Mouse (Mus musculus): Measurements from ENCODE around the gene Commd2. TPM values are rescaled to one million over a fixed set of nuclear protein-coding genes. Genes with fewer than 3 reads are reported as not detected.

Commd2 gene
- polyA plus RNA-seq, 1 experiment from 2014 or later, result 69.6 TPM

DNA sequence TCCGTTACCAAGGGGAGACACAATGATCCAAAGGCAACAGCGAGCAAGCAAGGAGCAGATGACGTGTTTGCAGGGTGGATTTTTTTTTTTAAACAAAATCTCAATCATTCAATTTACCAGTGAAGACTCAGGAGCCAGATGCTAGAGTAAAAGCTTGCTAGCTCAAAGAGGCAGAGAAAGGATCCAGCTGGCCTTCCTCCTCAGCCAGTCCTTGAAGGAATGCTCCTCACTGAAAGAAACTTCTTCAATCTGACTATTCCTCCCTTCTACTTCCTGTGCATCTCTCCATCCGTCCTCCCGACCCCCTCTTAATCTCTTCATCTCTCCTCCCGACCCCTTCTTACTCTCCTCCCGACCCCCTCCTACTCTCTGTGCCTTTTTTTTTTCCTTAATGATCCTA lies 54.9 kb downstream of the Commd2 start:
- Histone ChIP-seq H3K36me3 (ENCODE audit: control insufficient read depth, insufficient read depth, low read length) (no peaks in the 10 kb centered on the region), H3K4me2 (ENCODE audit: low read depth, low read length) (no peak overlapping the region), H3K27ac (ENCODE audit: low read length) (no peak overlapping the region)

DNA sequence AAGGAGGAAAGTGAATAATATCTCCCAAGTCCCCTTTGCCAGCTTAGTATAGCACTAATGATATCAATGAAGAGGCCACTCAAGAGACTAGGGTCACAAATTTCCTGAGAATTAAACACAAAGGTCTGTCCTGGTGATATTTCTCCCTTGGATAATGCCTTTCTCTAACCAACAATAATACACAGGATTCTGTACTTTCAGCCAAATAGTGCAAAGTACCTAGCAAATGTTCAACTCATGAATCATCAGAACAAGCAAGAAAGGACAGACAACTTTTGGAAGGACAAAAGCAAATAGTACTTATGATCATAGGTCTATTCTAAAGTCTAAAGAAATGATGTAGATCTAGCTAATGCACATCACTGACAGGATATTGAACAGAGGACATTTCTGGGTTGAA lies 56.0 kb downstream of the Commd2 start:
- no peaks in the 10 kb centered on the region for H3K27me3 ChIP-seq (replicated peaks; ENCODE audit: control insufficient read depth, insufficient read depth, low read length)
- H3K9ac ChIP-seq (ENCODE audit: low read depth, low read length), result no peak overlapping the region
- no peak overlapping the region for H3K4me2 ChIP-seq (ENCODE audit: low read depth, low read length)
- ATAC-seq, result no peak
- H3K9me3 ChIP-seq (ENCODE audit: control insufficient read depth, low read length), result no peaks in the 10 kb centered on the region
- H3K27ac ChIP-seq (ENCODE audit: low read length), result no peak overlapping the region
- H3K36me3 ChIP-seq (ENCODE audit: control insufficient read depth, insufficient read depth, low read length), result no peaks in the 10 kb centered on the region
- no peaks in the 10 kb centered on the region for H3K4me1 ChIP-seq (ENCODE audit: control insufficient read depth, insufficient read depth, low read length)
- no peak overlapping the region for H3K4me3 ChIP-seq (ENCODE audit: low read length)

More for the DNA sequence above, 54.9 kb downstream of the Commd2 start:
- Histone ChIP-seq H3K9me3 (ENCODE audit: control insufficient read depth, low read length) (no peaks in the 10 kb centered on the region), H3K4me1 (ENCODE audit: control insufficient read depth, insufficient read depth, low read length) (no peaks in the 10 kb centered on the region), H3K27me3 (replicated peaks; ENCODE audit: control insufficient read depth, insufficient read depth, low read length) (no peaks in the 10 kb centered on the region), H3K4me3 (ENCODE audit: low read length) (no peak overlapping the region), H3K9ac (ENCODE audit: low read depth, low read length) (no peak overlapping the region)
- ATAC-seq, result no peak
- 42% methylated on average over 7 of the region's 7 CpGs for WGBS

Small RNA genes within 50 kb of the gene (microRNA-seq; reads per million reads assigned to microRNA genes)
- not detected for gene Mir6377

Other genes with a start within 250 kb of the Commd2 start
- gene Tm4sf4, start 226.4 kb downstream of the Commd2 start, polyA plus RNA-seq (2015; fragmentation: Nextera tagmentation; extraction: Ambion mirVana), result 43.9 and 44.7 TPM in 2 replicates
- gene Wwtr1, start 75.8 kb downstream of the Commd2 start, polyA plus RNA-seq (2015; fragmentation: Nextera tagmentation; extraction: Ambion mirVana), result 13.1 and 13.5 TPM in 2 replicates
- not detected in 2 replicates for gene Ankub1, start 41.1 kb upstream of the Commd2 start, polyA plus RNA-seq (2015; fragmentation: Nextera tagmentation; extraction: Ambion mirVana)
- gene Rnf13, start 84.3 kb upstream of the Commd2 start, polyA plus RNA-seq (2015; fragmentation: Nextera tagmentation; extraction: Ambion mirVana), result 70.6 and 87.6 TPM in 2 replicates
- gene Pfn2, start 196.4 kb upstream of the Commd2 start, polyA plus RNA-seq (2015; fragmentation: Nextera tagmentation; extraction: Ambion mirVana), result 49.6 and 53.4 TPM in 2 replicates

Measured in intestine, embryonic 16.5 days (tissue).